Mouse (Mus musculus) kidney, adult 9 months (tissue): ENCODE data around the gene Vmn2r67.
"Not testable (repeated sequence)": the region's sequence is repeated elsewhere in the genome, so short reads cannot be mapped to it uniquely, and the experiment has no call there.

ENCODE experiments used
- DNase-seq: peaks from one replicate; pipeline ENCODE4 v3.0.0; 2022

Vmn2r67 gene

DNA sequence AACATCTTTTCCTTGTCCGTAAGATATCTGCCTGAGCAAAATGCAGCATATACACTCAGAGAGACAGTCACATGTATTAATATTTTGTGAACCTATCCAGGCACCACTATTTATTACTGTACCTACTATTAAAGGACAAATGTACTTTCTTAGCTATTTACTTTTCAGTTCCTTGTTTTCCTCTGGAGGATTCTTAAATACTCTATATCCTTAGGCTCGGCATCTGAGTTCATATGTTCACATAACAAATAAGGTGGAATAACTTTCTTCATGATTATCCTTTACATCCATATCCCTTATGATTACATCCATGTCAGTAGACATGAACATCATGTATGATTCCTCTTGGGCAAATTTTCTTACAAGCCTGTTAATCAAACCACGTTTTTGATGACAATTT lies at the start of gene Vmn2r67:
Vmn2r67 (minus strand) TSS at position 101 of the 400 bp plus-strand sequence.
- no peak for DNase-seq

DNA sequence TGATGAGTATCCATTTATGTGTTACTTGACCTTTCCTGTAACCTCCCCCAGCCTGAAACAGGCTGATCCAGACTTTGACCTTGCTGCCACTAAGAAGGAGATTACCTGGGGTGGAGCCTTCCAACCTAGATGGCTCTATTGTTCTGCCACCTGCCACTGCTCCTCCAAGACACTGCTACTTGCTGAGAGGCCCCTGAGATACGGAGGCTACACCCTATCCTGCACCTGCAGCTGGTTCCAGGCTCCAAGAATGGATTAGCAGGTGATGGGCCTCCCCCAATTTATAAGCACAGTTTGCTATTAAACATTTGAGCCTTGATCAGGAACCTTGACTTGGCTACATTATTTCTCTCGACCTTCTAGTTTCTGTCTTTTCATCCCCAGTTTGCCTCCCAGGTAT lies 51.3 kb downstream of the Vmn2r67 start:
- DNase-seq = not testable (repeated sequence)
